Mouse (Mus musculus) hindbrain, embryonic 15.5 days (tissue): ENCODE measurements at regions not wholly inside any gene's neighbourhood (a gene's known extent, or its start where the extent isn't known, plus 50 kb on each side); places are given as distances from the start of the nearest gene placed in this dataset.

ENCODE experiments used
- ATAC-seq: fragments of 200-750 bp; cut with Nextera tagmentation; 2 replicates; pipeline ENCODE4 v1.8.0; 2017; ENCODE audit warnings: low read depth, moderate number of reproducible peaks, moderate TSS enrichment; ENCODE audit not compliant: low FRiP score
- H3K27ac ChIP-seq: fragments of 300-500 bp; sonication (generic); replicated peaks from 2 replicates; pipeline ENCODE4 v1.5.1; 2015; ENCODE audit warnings: mild to moderate bottlenecking, inconsistent platforms
- H3K27me3 ChIP-seq: fragments of 300-500 bp; sonication (generic); 2 replicates; pipeline ENCODE4 v1.6.1; 2015; ENCODE audit warnings: control low read depth, inconsistent platforms
- H3K36me3 ChIP-seq: fragments of 300-500 bp; sonication (generic); 2 replicates; pipeline ENCODE4 v1.6.1; 2015; ENCODE audit warnings: control low read depth, inconsistent platforms
- H3K4me1 ChIP-seq: fragments of 300-500 bp; sonication (generic); replicated peaks from 2 replicates; pipeline ENCODE4 v1.6.1; 2015; ENCODE audit warnings: control low read depth, inconsistent platforms
- H3K4me2 ChIP-seq: fragments of 300-500 bp; sonication (generic); 2 replicates; pipeline ENCODE4 v1.6.1; 2015; ENCODE audit warnings: moderate library complexity, mild to moderate bottlenecking, inconsistent platforms
- H3K4me3 ChIP-seq: fragments of 300-500 bp; sonication (generic); 2 replicates; pipeline ENCODE4 v1.5.1; 2015; ENCODE audit warnings: mild to moderate bottlenecking, inconsistent platforms
- H3K9ac ChIP-seq: fragments of 300-500 bp; sonication (generic); 2 replicates; pipeline ENCODE4 v1.6.1; 2015; ENCODE audit warnings: inconsistent platforms
- H3K9me3 ChIP-seq: fragments of 300-500 bp; sonication (generic); 2 replicates; pipeline ENCODE4 v1.6.1; 2016; ENCODE audit warnings: control low read depth, inconsistent platforms
- WGBS: fragments of 180-500 bp; shearing (Covaris S2); methylation state at CpG from one replicate; pipeline ENCODE4 v1.1.7; 2015; 5-methylcytosine and 5-hydroxymethylcytosine counted together

DNA sequence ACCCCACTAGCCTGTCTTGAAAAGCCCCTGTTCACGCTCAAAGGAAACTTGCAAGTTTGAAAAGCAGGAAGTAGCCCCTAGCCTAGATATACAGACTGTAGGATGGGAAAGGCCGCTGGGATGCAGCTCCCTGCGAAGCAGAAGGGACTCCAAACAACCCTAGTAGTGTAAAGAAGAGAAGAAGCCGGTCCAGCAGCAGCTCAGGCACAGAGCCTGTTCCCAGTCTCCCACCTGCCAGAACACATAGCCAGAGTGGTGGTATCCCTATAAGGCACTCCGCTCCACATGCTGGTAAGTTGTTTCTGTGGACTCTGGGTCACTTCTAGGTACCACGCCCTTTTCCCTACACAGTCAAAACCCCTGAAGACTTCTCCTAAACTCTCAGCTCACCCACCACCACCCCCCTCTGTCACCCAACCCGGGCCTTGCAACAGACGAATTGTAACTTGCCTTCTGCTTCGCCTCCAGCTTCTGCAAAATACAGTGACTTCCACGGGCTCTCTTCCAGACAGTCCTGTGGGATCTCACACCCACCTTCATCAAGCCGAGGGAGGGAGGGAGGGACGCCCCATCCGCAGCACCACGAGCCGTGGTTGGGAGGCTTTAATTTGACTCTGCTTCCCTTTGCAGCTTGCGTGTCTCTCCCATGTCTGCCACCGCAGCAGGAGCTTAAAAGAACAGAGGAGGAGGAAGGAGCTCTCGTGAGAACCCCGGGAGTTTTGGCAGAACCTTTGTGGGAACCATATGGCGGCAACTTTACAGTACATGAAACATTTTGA is 285.2 kb downstream of the Rwdd3 start:
- WGBS, result 69% methylated on average over 20 of the region's 20 CpGs
- no peak overlapping the region for H3K27ac ChIP-seq
- H3K4me2 ChIP-seq, result no peak overlapping the region
- H3K9me3 ChIP-seq, result no peaks in the 10 kb centered on the region
- peaks cover 11% of the 10 kb centered on the region for H3K4me1 ChIP-seq
- no peak overlapping the region for H3K9ac ChIP-seq
- H3K27me3 ChIP-seq, result no peaks in the 10 kb centered on the region
- H3K36me3 ChIP-seq, result no peaks in the 10 kb centered on the region
- no peak overlapping the region for H3K4me3 ChIP-seq
- 0 out of 2 replicates have a peak, but pooled peaks have one; percentile 38 for ATAC-seq

DNA sequence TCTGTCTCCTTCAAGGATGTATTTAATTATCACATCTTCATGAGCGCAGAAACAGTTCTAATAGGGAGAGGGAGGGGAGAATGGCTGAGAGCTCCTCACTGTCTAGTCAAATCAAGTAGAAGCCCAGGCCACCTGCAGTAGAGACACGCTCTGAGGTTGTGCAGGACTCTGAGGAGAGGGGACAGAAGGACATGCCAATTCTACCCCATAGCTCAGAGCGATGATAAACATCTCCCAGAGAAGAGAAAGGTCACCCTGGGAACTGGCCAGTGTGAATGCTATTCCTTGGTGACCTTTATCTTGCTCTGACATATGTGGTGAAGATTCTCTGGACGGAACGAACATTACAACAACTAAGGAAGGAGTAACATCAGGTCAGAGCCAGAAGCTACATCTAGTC is 286.1 kb downstream of the Rwdd3 start:
- no peaks in the 10 kb centered on the region for H3K27me3 ChIP-seq
- no peak overlapping the region for H3K27ac ChIP-seq
- H3K9me3 ChIP-seq, result no peaks in the 10 kb centered on the region
- 0 out of 2 replicates have a peak, but pooled peaks have one; percentile 42 for ATAC-seq
- H3K4me1 ChIP-seq, result peaks cover 11% of the 10 kb centered on the region
- no peak overlapping the region for H3K4me3 ChIP-seq
- H3K4me2 ChIP-seq, result no peak overlapping the region
- no peak overlapping the region for H3K9ac ChIP-seq
- H3K36me3 ChIP-seq, result no peaks in the 10 kb centered on the region
- WGBS, result 88% methylated on average over 5 of the region's 5 CpGs

DNA sequence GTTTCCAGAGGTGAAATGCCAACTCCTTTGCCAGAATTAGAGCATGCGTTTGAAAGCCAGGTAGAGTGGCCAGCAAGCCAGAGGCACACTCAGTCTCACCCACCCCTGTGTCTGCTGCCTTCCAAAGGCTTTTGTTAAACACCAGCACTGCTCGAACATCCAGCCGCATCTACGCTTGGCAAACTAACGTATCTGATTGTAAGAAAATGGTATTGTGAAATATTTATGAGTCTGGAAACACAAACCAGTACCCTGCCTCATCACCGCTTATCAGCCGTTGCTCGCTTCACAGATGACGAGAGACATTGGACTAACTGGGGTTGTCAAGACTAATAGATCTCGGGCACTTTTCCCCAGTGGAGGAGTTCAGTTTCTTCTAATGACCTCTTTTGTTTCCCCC is 287.3 kb downstream of the Rwdd3 start:
- Histone ChIP-seq H3K9ac (no peak overlapping the region), H3K4me1 (peaks cover 11% of the 10 kb centered on the region), H3K9me3 (no peaks in the 10 kb centered on the region), H3K27ac (0 out of 2 replicates have a peak overlapping the region, but pooled peaks have one; percentile 20), H3K36me3 (no peaks in the 10 kb centered on the region), H3K27me3 (no peaks in the 10 kb centered on the region), H3K4me2 (peak overlapping the region; percentile 36), H3K4me3 (no peak overlapping the region)
- 38% methylated on average over 10 of the region's 10 CpGs for WGBS
- ATAC-seq, result 0 out of 2 replicates have a peak, but pooled peaks have one; percentile 59

DNA sequence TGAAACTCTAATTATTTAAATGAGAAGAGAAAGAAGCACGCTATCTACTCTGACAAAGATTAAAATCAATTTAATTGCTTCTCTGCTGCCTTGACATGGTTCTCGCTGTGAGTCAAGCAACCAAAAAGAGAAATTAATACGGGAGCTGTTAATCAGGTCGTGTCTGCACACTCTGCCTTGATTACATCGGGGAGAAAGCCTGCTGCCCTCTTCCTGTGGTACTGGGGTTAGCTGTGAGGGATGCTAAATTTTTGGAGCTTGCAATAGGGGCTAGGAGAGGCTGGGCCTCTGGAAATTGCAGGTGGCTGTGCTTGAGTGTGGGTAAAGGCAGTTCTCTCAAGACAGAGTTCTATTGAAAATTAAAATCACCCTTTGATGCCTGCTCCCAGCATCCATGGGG is 287.8 kb downstream of the Rwdd3 start:
- peak; percentile 45; the same call in 1 of the 2 replicates for ATAC-seq
- Histone ChIP-seq H3K4me3 (no peak overlapping the region), H3K9ac (no peak overlapping the region), H3K27ac (no peak overlapping the region), H3K4me1 (peaks cover 11% of the 10 kb centered on the region), H3K9me3 (no peaks in the 10 kb centered on the region), H3K36me3 (no peaks in the 10 kb centered on the region), H3K4me2 (no peak overlapping the region), H3K27me3 (no peaks in the 10 kb centered on the region)
- 25% methylated on average over 5 of the region's 5 CpGs for WGBS

DNA sequence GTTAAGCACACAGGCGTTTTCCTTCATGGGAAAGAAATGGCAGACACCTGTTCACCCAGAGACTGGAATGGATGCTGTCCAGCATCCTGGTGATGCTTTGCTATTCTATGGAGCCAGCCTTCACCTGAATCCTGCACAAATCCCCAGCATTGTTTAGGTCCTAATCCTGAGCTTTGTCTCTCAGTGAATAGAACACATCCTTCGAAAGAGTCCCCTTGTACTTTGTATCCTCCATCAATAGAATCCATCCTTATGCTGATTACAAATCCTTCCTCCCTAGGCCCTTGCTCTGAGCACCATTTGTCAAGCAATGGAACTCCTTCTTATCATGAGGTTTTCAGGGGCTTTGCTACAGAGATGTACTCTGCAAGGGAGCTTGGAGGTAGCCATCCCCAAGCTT is 292.1 kb downstream of the Rwdd3 start:
- no peaks in the 10 kb centered on the region for H3K27me3 ChIP-seq
- no peak overlapping the region for H3K27ac ChIP-seq
- H3K4me2 ChIP-seq, result no peak overlapping the region
- peaks cover 9% of the 10 kb centered on the region for H3K4me1 ChIP-seq
- WGBS, result 76% methylated on average over 2 of the region's 2 CpGs
- ATAC-seq, result no peak
- no peaks in the 10 kb centered on the region for H3K36me3 ChIP-seq
- no peak overlapping the region for H3K9ac ChIP-seq
- H3K9me3 ChIP-seq, result no peaks in the 10 kb centered on the region
- no peak overlapping the region for H3K4me3 ChIP-seq

DNA sequence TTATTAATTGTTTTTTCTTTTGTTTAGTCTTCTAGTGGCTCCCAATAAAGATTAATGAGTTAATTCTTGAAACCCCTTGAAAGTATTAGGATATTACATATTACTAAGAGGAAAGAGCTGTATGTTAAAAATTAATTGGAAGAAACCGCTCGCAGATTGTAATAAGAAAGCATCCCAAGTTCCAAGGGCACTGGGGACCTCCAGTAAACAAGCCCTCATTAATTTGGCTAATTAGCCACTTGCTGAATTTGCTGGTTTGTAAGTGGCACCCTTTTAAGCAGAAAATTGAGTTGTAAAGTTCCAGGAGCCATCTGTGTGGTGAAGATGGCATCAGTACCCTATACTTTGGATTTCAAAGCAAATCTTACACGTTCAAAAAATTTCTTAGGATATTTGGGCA is 295.8 kb downstream of the Rwdd3 start:
- no peak overlapping the region for H3K4me3 ChIP-seq
- no peak overlapping the region for H3K9ac ChIP-seq
- H3K27ac ChIP-seq, result no peak overlapping the region
- no peak overlapping the region for H3K4me2 ChIP-seq
- no peaks in the 10 kb centered on the region for H3K36me3 ChIP-seq
- ATAC-seq, result no peak
- H3K9me3 ChIP-seq, result no peaks in the 10 kb centered on the region
- 67% methylated on average over 3 of the region's 3 CpGs for WGBS
- no peaks in the 10 kb centered on the region for H3K27me3 ChIP-seq
- H3K4me1 ChIP-seq, result no peaks in the 10 kb centered on the region

DNA sequence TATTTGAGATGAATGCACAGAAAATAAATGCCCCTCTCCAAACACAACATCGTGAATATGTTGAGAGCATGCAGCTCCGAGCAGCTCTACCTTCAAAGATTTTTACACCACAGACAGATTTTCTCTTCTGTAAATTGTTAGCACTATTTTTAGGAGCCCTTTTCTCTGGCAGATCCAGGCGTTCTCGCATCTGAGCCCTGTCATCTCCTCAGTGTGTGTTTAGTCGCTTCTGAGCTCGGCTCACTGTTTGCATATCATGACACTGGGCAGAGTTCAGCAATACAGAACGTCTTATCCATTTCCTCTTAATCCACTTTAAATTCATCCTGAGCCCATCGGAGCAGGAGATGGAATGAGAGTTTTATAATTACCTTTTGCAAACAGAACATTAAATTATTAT is 306.5 kb downstream of the Rwdd3 start:
- no peak for ATAC-seq
- 0 out of 2 replicates have a peak overlapping the region, but pooled peaks have one; percentile 1 for H3K27ac ChIP-seq
- no peaks in the 10 kb centered on the region for H3K9me3 ChIP-seq
- H3K27me3 ChIP-seq, result no peaks in the 10 kb centered on the region
- 62% methylated on average over 8 of the region's 8 CpGs for WGBS
- H3K4me3 ChIP-seq, result no peak overlapping the region
- H3K4me2 ChIP-seq, result no peak overlapping the region
- H3K4me1 ChIP-seq, result no peaks in the 10 kb centered on the region; the same call in 1 of the 2 replicates
- no peak overlapping the region for H3K9ac ChIP-seq
- H3K36me3 ChIP-seq, result no peaks in the 10 kb centered on the region

DNA sequence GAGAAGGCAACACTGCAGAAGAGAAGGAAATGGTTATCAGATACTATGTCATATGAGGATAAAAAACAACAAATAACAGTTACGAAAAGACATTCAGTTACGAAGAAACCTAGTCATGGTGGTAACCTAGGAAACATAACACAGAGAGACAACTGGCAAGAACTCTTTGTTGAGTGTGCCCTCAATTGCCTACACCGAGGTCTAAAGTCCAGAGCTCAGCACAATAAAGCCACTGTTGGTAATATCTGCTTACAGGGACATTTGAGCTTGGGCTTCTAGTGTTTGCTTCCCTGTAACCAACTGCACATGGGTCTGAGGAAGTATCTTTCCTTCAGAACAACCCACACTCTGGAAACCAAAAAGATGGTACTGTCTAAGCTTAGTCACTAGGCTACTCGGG is 309.9 kb downstream of the Rwdd3 start:
- no peaks in the 10 kb centered on the region for H3K36me3 ChIP-seq
- WGBS, result 76% methylated on average over 4 of the region's 4 CpGs
- no peak overlapping the region for H3K9ac ChIP-seq
- no peaks in the 10 kb centered on the region; the same call in 1 of the 2 replicates for H3K4me1 ChIP-seq
- no peaks in the 10 kb centered on the region for H3K9me3 ChIP-seq
- H3K27ac ChIP-seq, result no peak overlapping the region
- no peak overlapping the region for H3K4me3 ChIP-seq
- H3K27me3 ChIP-seq, result no peaks in the 10 kb centered on the region
- no peak overlapping the region for H3K4me2 ChIP-seq
- no peak for ATAC-seq

DNA sequence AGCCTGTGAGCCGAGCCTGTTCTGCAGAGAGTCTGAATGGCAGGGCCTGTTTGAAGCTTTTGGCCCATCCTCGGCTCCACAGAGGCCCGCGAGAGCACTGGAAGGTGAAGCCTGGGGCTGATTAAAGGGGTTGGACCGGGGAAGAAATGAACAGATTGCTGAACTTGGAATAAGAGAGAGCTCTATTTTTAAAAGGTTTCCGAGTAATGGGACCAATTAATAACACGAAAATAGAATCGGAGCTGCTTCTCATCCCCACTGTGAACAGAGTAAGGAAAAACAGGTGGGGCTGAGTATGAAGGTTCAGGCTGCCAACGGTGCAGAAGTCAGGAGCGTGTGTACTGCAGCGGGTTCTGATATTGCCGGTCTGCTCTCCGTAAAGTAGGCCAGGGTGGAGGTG is 313.2 kb downstream of the Rwdd3 start:
- no peak overlapping the region for H3K9ac ChIP-seq
- no peak overlapping the region for H3K4me3 ChIP-seq
- H3K36me3 ChIP-seq, result no peaks in the 10 kb centered on the region
- H3K4me1 ChIP-seq, result no peaks in the 10 kb centered on the region
- H3K4me2 ChIP-seq, result no peak overlapping the region
- ATAC-seq, result no peak
- WGBS, result 89% methylated on average over 13 of the region's 13 CpGs
- no peaks in the 10 kb centered on the region for H3K27me3 ChIP-seq
- H3K9me3 ChIP-seq, result no peaks in the 10 kb centered on the region
- no peak overlapping the region for H3K27ac ChIP-seq

DNA sequence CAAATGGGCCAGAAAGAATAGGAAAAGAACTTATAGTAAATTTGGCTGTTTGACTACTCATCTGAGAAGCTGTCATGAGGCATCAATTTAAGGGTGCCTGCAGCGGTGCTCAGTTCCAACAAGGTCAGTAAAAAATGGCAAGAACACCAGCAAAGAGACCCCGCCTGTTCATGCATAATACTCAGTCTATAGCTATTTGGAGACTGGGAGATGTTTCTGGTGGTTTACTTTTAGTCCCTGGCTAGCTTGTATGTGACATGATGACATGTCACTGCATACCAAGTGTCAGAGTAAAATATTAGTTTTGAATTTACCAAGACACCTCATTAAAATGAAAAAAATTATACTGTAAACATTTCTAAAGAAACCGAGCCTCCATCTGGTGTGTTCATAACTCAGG is 317.2 kb downstream of the Rwdd3 start:
- Histone ChIP-seq H3K4me1 (no peaks in the 10 kb centered on the region), H3K4me2 (no peak overlapping the region), H3K27ac (no peak overlapping the region), H3K9me3 (no peaks in the 10 kb centered on the region), H3K36me3 (no peaks in the 10 kb centered on the region), H3K27me3 (no peaks in the 10 kb centered on the region), H3K4me3 (no peak overlapping the region), H3K9ac (no peak overlapping the region)
- WGBS, result 86% methylated on average over 3 of the region's 3 CpGs
- ATAC-seq, result no peak

DNA sequence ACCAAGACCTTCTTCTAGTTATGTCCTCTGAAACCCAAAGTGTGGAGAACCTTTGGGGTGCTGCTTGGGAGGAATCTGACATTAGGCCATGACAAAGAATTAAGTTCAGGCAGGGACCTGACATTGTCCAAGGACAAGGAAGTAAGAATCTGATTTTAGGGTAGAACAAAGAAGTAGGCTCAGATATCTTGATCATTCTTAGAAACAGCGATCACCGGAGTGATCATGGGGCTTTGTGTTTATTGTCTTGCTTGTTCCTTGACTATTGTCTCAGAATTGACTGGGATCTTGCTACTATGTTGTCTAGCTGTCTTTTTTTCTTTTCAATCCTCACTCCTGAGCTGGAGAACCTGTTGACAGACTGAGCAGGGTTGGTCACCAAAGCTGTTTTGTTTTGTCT is 327.9 kb downstream of the Rwdd3 start:
- no peak for ATAC-seq
- WGBS, result 84% methylated on average over 2 of the region's 2 CpGs
- Histone ChIP-seq H3K36me3 (no peaks in the 10 kb centered on the region), H3K9me3 (no peaks in the 10 kb centered on the region), H3K9ac (no peak overlapping the region), H3K4me3 (no peak overlapping the region), H3K4me1 (no peaks in the 10 kb centered on the region), H3K27ac (no peak overlapping the region), H3K4me2 (no peak overlapping the region), H3K27me3 (no peaks in the 10 kb centered on the region)

DNA sequence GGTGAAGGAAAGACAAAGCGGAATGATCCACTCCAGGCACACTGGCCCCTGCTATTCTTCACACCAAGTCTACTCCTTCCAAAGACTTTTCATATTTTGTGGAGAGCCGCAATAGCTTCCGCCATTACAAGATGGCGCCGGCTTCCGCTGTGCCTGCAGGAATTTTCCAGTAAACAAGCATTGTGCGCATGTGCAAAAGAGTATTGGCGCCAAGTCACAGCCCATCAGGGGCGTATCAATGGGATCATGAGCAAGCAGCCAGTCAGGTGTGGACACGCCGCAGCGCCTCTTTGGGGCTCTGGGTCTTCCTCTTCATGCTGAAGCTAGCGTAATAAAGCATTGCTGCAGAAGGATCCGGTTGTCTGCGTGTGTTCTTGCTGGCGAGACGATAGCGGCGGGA is 348.0 kb downstream of the Rwdd3 start:
- Histone ChIP-seq H3K4me1 (no peaks in the 10 kb centered on the region), H3K9ac (no peak overlapping the region), H3K4me3 (no peak overlapping the region), H3K36me3 (no peaks in the 10 kb centered on the region), H3K27me3 (no peaks in the 10 kb centered on the region), H3K4me2 (no peak overlapping the region), H3K9me3 (no peaks in the 10 kb centered on the region), H3K27ac (no peak overlapping the region)
- ATAC-seq, result no peak
- 99% methylated on average over 19 of the region's 19 CpGs for WGBS

DNA sequence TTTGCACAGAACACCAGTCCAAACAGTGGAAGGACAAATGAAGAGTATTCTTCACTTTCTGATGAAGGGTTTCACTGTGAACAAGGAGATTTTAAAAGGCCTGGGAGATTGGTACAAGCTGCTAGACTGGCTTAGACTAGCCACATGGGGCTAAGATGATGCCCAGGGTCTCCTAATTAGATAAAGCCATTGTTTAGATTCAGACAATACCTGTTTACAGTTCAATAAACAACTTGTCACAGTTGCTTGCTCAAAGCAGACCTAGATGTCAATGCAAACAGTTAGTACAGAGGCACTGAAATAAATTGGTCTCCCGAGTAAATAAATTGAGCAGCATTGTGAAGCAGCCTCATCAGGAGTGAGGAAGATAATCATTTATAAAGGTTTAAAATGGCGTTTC is 359.6 kb downstream of the Rwdd3 start:
- H3K27me3 ChIP-seq, result no peaks in the 10 kb centered on the region
- H3K9me3 ChIP-seq, result no peaks in the 10 kb centered on the region
- H3K27ac ChIP-seq, result no peak overlapping the region
- no peak overlapping the region for H3K4me3 ChIP-seq
- no peak overlapping the region for H3K9ac ChIP-seq
- no peak overlapping the region for H3K4me2 ChIP-seq
- H3K4me1 ChIP-seq, result no peaks in the 10 kb centered on the region
- H3K36me3 ChIP-seq, result no peaks in the 10 kb centered on the region
- WGBS, result 42% methylated on average over 2 of the region's 2 CpGs
- ATAC-seq, result no peak
